Mouse (Mus musculus): ENCODE measurements around the gene Lamtor4.
"Not testable (repeated sequence)": the region's sequence is repeated elsewhere in the genome, so short reads cannot be mapped to it uniquely, and the experiment has no call there.

The Lamtor4 gene

DNA sequence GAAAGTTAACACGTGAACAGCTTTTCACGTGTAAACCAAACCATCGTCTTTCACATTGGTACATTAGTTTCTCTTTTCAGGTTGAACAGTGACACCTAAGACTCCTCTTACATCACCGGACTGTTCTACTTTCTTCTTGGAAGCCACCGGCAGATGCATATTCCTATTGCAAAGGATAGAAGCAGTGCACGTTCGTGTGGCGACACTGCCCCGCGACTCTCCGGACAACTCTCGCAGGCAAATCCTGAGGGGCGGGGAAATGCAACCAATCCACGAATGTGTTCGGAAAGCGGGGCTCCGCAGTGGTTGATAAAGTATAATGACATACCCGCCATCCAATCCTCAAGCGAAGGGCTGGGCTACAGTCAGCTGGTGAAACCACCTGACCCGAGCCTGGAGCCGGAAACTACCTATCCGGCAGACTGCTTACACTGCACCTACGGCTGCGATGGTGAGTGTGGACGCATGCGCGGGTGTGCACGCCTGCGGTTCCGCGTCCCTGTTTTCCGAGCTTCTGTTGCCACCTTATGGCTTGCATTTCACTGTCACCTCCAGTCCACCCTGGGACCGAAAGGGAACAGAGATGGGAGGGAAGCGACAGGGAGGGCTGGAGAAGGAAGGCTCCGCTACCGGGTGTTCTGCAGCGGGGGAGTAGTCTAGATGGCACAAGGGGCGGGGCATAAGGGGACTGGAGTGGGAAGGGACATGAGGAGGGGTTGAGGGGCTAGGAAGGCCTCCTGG is at the start of gene Lamtor4:
Gene Lamtor4 (plus strand): TSS at position 130 of the 741 bp plus-strand sequence.
- DNase-seq = peak; percentile 92

DNA sequence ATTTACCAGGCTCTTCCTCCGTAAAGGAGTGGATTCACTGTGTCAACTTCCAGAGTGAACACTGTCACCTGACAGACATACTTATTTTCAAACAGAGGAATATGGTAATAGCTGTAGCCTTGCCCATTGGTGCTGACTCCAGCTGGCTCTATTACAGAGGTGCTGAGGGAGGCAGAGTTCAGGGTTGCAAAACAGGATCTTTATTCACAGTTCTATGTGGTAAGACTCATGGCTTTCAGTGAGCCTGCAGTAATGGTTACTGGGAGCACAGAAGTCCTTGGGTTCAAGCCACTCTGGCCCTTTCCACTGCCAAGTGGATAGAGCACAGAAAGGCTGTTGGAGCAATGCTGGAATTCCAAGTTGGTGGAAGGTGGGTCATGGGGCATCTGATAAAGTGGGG is 48.0 kb upstream of the Lamtor4 start:
- DNase-seq = no peak

GRCm38 (mm10) chr5:138207873-138208272 is 47.4 kb upstream of the Lamtor4 start:
- DNase-seq = no peak

- DNase-seq = not testable (repeated sequence)
Observed at GRCm38 (mm10) chr5:138216632-138217031, 38.6 kb upstream of the Lamtor4 start.

DNA sequence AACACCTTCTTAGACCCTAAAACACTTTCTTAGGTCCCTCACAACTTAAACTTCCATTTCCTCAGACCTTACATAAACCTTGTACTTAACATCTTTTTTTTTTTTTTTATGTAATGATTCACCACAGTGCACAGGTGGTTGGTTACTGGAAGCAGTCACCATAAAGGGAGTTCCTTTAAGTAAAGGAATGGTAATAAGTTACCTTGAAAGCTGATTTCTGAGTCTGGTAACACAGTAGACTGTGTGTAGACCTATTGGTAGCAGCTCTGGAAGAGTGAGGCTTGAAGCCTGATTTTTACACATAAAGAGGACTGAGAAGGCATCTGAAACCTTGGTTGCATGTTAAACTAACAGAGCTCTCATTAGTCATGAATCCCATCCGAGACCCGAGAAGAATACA is 35.4 kb upstream of the Lamtor4 start:
- no peak for DNase-seq

DNA sequence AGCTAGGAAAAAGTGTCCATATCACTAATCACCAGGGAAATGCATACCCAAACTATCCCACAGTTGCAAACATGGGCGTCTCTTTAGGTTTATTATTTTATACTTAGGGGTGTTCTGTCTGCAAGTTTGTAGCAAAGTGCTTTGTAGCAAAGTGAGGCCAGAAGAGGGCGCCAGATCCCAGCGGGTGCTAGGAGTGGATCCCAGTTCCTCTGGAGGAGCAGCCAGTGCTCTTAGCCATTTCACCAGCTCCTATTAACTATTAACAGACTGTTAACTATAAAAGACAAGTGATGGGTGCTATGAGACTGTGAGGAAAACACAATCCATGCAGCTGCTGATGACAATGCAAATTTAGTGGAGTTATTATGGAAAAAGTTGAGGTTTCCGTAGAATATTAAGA is 33.2 kb upstream of the Lamtor4 start:
- DNase-seq = peak; percentile 87

DNA sequence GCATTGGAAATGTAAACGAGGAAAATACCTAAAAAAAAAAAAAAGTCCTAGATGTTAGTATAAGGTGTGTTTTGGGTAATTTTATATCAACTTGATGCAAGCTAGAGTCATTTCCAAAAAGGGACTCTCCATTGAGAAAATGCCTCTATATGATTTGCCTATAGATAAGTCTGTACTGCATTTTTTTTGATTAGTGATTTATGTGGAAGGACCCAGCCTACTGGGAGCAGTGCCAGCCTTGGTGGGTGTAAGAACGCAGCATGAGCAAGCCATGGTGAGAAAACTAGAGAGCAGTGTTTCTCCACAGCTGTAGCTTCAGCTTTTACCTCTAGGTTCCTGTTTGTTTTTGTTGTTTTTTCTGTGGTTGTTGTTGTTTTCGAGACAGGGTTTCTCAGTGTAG is 32.0 kb upstream of the Lamtor4 start:
- DNase-seq = no peak

GRCm38 (mm10) chr5:138225700-138226099 is 29.6 kb upstream of the Lamtor4 start, which contains the start of gene Nxpe5:
Gene Nxpe5, plus strand, starts transcription at chr5:138225898.
- no peak for DNase-seq

DNA sequence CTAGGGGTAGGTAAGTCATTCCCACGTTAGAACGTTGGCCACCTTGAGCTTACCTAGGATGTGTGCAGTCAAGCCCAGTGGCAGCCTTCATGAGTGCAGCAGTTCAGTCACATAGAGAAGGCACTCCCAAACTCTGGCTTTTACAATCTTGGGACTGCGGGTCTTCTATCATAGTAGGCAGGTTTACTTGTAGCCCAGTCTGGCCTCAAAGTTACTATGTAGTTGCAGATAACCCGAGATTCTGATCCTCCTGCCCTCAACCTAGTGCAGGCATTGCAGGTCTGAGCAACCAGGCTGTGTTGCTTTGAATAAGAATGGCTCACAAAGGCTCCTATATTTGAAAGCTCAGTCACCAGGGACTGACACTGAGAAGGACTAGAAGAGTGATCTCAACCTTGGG is 28.8 kb upstream of the Lamtor4 start:
- DNase-seq = no peak

- no peak for DNase-seq
Observed at GRCm38 (mm10) chr5:138227367-138227766, 27.9 kb upstream of the Lamtor4 start.

DNA sequence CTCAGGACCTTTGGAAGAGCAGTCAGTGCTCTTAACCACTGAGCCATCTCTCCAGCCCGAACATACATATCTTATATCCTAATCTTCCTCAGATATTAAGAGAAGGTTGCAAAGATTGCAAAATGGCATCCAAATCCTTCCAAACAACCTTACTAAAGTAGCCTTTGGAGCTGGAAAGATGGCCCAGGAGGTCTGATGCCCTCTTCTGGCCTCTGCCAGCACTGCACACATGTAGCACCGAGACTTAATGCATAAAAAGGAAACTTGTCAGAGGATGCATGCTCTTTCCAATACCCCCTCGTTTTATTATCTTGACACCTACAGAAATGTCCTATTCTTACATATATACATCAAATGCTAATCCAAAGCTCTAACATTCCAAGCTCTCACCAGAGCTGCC is 27.3 kb upstream of the Lamtor4 start:
- DNase-seq = peak; percentile 62

DNA sequence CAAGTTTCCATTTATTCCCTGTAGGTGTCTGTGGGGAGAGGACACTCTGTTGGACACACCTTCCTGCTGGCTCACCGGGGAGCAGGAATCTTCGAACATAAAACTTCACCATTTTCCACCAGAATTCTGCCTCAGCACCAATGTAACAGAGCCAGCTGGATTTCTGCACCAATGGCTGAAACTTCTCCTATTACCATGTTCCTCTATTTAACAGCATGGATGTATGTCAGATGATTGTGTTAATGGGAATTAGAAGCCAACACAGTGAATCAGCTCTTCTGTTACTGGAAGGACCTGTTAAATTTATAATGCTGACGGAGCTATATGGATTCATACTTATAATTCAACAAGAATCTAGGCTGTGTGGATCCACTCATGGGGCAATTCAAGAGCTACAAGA is 25.8 kb upstream of the Lamtor4 start:
- no peak for DNase-seq

DNA sequence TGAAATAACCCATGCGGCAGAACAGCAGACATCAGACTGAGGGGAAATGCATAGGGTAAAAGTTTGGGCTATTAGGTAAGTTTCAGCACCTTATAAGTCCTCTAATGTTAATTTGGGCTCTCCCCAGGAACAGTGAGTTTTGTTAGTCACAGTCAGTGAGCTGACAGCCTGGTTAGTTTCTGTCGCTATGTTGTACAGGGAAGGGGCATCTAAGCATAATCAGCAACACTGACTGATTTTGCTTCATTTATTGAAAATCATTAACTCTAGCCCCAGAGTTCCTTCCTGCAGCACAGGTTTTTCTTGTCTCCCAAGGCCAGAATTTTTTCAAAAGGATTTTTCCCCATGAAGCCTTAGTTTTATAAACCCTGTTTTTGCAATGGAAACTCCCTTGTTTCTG is 21.5 kb upstream of the Lamtor4 start:
- DNase-seq = no peak

GRCm38 (mm10) chr5:138234224-138234623 is 21.1 kb upstream of the Lamtor4 start:
- no peak for DNase-seq

- DNase-seq = no peak
Observed at GRCm38 (mm10) chr5:138241511-138241910, 13.8 kb upstream of the Lamtor4 start.

DNA sequence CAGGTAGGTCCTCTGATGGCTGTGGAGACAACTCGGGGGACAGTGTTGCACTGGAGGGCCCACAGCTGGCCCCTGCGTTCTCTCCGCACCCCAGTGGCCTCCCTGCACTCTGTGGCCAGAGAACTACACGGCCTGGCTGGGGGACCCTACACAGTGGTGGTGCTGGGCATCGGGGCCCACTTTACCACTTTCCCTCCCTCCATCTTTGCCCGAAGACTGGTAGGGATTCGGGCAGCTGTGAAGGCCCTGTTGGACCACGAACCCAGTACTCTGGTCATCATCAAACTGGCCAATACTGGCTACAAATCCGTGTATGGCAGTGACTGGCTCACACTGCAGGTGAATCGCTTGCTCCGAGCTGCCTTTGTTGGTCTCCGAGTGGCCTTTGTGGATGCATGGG is 4.1 kb upstream of the Lamtor4 start:
- no peak for DNase-seq

GRCm38 (mm10) chr5:138253061-138253460 is 2.2 kb upstream of the Lamtor4 start:
- DNase-seq = no peak

GRCm38 (mm10) chr5:138256094-138256467 is 799 bp downstream of the Lamtor4 start:
- DNase-seq = no peak

GRCm38 (mm10) chr5:138256966-138257584 is 1.8 kb downstream of the Lamtor4 start:
- DNase-seq = no peak

- DNase-seq = no peak
Observed at GRCm38 (mm10) chr5:138257585-138257978, 2.3 kb downstream of the Lamtor4 start.

- DNase-seq = no peak
Observed at GRCm38 (mm10) chr5:138258078-138258477, 2.8 kb downstream of the Lamtor4 start.

GRCm38 (mm10) chr5:138258542-138258941 is 3.3 kb downstream of the Lamtor4 start:
- no peak for DNase-seq

DNA sequence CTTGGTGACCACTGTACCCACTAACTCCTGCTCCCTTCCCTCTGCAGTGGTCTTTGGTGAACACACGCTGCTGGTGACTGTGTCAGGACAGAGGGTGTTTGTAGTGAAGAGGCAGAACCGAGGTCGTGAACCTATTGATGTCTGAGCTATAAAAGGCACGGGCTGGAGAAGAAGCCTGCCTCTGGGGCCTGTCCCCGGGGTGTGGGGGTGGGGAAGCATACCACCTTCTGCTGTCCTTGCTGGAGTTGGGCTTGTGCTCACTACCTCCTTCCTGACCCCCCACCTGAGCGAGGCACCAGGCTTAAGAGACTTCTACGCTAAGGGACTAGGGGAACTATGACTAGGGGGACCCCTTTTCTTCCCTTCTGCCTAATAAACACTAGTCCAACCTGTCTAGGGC is 3.7 kb downstream of the Lamtor4 start:
- DNase-seq = no peak

- DNase-seq = no peak
Observed at GRCm38 (mm10) chr5:138260051-138260450, 4.8 kb downstream of the Lamtor4 start.

DNA sequence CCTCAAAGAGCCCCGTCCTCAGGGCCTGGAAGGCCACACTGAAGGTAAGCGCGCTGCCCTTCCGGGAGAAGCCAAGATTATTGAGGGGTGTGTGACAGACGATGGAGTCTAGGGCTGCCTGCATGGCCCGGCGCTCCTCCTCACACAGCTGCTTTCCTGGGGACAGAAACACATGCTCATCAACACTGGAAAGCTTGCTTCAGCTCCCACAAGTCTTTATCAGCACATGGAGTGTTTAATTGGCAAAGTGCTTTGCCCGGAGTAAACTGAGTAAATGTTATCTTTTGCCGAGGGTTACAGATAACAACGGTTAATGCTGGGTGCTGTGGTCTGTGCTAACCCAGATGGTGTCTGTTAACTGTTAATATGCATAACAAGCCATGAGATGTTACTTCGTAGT is 5.6 kb downstream of the Lamtor4 start:
- peak; percentile 1 for DNase-seq
